Mouse (Mus musculus): ENCODE data around the gene F12.

- TF ChIP-seq CTCF (IDR thresholded peaks at IDR 0.05 in 2 of 3, conservative IDR thresholded peaks at IDR 0.05 in 1 of 3; ENCODE audit: control insufficient read depth in 1 of 3, insufficient read depth in 1 of 3, low read depth in 2 of 3, low read length in 3 of 3, poor library complexity in 1 of 3, severe bottlenecking in 1 of 3), result no peak
- TF ChIP-seq MAX (IDR thresholded peaks at IDR 0.05; ENCODE audit: low read length), result no peak
- TF ChIP-seq ETS1 (IDR thresholded peaks at IDR 0.05; ENCODE audit: low read depth, low read length), result no peak
Observed at GRCm38 (mm10) chr13:55370234-55370633, 56.4 kb downstream of the F12 start.

All from MEL (cell line).